Mouse (Mus musculus) duodenum, adult 2 months (tissue): ENCODE results near the gene Ficd. TPM values are rescaled to one million over a fixed set of nuclear protein-coding genes. Genes with fewer than 3 reads are reported as not detected.

Experiments used
- polyA plus RNA-seq: library from polyadenylated mRNA; depleted of rRNA; stranded (reverse); fragments of >200 nt; gene quantifications from 2 replicates; pipeline ENCODE4 v1.2.3, GENCODE M21; 2012; ENCODE audit warnings: low replicate concordance; rRNA removed

Ficd gene
- 3.3 and 4.1 TPM in 2 replicates for polyA plus RNA-seq

DNA sequence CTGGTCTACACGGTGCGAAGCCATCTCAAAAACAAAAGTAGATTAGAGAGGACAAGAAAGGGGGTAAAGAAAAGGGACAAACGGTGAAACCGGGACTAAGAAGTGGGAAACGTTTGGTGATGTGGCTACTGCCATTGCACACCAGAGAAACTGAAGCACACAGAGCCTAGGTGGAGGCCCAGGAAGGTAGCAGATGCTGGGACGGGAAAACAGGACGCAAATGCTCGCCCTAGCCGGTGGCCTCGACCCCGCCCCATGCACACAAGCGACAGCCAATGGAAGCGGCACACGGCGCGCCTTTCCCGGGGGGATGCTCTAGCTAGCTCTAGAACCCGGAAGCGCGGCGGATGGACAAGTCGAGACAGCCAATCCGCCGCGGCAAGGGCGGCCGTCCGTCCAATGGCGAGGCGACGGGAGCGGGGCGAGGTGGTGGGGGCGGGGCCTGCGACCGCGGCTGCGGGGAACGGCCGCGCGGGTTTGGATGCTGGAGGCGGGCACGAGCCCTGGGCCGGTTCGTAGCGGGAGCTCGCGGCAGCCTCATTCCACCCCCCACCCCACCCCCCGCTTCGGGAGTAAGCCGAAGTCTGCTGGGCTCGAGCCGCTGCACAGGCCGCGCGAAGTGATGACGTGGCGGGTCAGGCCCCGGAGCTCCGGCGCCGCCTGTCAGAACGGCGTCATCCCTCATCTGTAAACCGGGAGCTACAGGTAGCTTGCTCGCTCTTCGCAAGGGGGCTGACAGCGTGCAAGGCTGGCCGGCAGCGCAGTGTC, at the start of gene Ficd:
Gene Ficd, plus strand, starts transcription at position 459 of the 768 bp plus-strand sequence.

DNA sequence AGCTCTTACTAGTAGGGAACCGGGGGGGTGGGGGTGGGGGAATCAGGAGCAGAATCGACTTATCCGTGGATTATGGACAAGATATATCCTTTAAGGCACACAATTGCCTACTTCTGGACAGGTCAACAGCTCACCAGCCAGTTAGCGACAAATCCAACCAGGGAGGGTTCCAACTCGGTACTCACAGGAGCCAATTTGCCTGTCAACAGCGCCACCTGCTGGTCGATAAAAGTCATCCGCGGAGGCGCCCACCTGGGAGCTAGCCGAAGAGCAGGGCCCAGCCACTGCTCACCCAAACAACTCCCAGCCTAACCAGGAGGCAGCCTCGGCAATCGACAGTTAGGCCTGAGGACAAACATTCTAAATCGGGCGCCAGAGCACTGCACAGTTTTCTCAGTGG, 11.2 kb upstream of the Ficd start, which contains the start of gene 1700069L16Rik:
Gene 1700069L16Rik, minus strand, starts transcription at position 327 of the 400 bp plus-strand sequence.

DNA sequence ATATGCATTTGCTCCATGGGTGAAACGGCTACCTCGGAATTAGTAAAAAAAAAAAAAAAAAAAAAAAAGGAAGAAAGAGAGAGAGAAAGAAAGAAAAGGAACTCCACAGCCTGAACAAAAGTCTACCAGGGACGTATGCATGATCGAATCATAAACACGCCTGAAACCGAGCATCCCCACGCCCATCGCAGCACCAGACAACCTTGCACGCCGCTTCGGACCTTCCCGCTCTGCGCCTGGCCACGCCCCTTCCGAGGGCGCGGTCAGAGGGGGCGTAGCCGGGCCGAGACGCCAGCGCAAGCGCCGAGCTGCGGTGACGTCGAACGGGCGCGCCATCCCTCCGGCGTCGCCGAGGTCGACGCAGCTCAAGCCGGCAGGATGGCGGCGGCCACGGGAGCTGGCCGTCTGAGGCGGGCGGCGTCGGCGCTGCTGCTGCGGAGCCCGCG, 36.9 kb downstream of the Ficd start, which contains the start of the genes Sart3 and Iscu:
Gene Sart3, minus strand, starts transcription at position 61 of the 446 bp plus-strand sequence.
Gene Iscu, plus strand, starts transcription at position 299 of the 446 bp plus-strand sequence.

Other genes with a start within 250 kb of the Ficd start
- gene Wscd2, start 245.5 kb upstream of the Ficd start, polyA plus RNA-seq, result 2.7 and 8.0 TPM in 2 replicates
- 7.8 and 9.6 TPM in 2 replicates for gene Cmklr1, start 85.4 kb upstream of the Ficd start, polyA plus RNA-seq
- not detected in 2 replicates for gene 1700069L16Rik, start 11.0 kb upstream of the Ficd start, polyA plus RNA-seq
- 7.2 and 9.3 TPM in 2 replicates for gene Sart3, start 36.7 kb downstream of the Ficd start, polyA plus RNA-seq
- gene Iscu, start 36.9 kb downstream of the Ficd start, polyA plus RNA-seq, result 35.4 and 39.3 TPM in 2 replicates
- gene Tmem119, start 64.7 kb downstream of the Ficd start, polyA plus RNA-seq, result 11.6 and 16.3 TPM in 2 replicates
- gene Selplg, start 96.8 kb downstream of the Ficd start, polyA plus RNA-seq, result 24.5 and 48.9 TPM in 2 replicates
- 73.1 and 120 TPM in 2 replicates for gene Coro1c, start 173.0 kb downstream of the Ficd start, polyA plus RNA-seq